In genomic region chr2:75781078-75781477, GRCm38 (mm10) we compare ENCODE assay signal across 8 mouse cellular contexts. TPM values are rescaled to one million over a fixed set of nuclear protein-coding genes. Genes with fewer than 3 reads are reported as not detected.
DNase-seq lines count a peak whose midpoint lies in the region; ATAC-seq and TF ChIP-seq lines count a peak whose summit lies in the region.

No protein-coding gene starts in this region.

- no peaks in the 10 kb centered on the region for H3K27me3 ChIP-seq in ES-Bruce4 (ENCODE audit: control insufficient read depth, insufficient read depth, low read length, poor library complexity, severe bottlenecking)
- H3K27me3 ChIP-seq in heart, postnatal 0 days (ENCODE audit: control insufficient read depth, insufficient read depth, low read length), result no peaks in the 10 kb centered on the region
- no peaks in the 10 kb centered on the region for H3K27me3 ChIP-seq in limb, embryonic 11.5 days (ENCODE audit: control insufficient read depth, insufficient read depth, low read length)
- no peaks in the 10 kb centered on the region for H3K27me3 ChIP-seq in midbrain, embryonic 16.5 days (ENCODE audit: control insufficient read depth, insufficient read depth, low read depth, low read length)

- TF ChIP-seq CTCF in gastrocnemius, adult 2 months (IDR thresholded peaks at IDR 0.05), result peak; percentile 85
- TF ChIP-seq CTCF in ES-Bruce4 (IDR thresholded peaks at IDR 0.05; ENCODE audit: low read depth, low read length), result peak; percentile 3
- peak; percentile 77 for TF ChIP-seq CTCF in heart, postnatal 0 days (IDR thresholded peaks at IDR 0.05; ENCODE audit: low read depth)

- peak; percentile 52; the same call in 1 of the 2 replicates for ATAC-seq in heart, postnatal 0 days (ENCODE audit: insufficient read depth, low read depth)
- ATAC-seq in limb, embryonic 11.5 days (ENCODE audit: insufficient number of reproducible peaks, low FRiP score, low TSS enrichment, low read depth), result peak; percentile 74; the same call in 1 of the 2 replicates
- ATAC-seq in midbrain, embryonic 16.5 days, result peak; percentile 79; the same call in 1 of the 2 replicates

- 4% methylated on average over 3 of the region's 3 CpGs for WGBS in heart, postnatal 0 days
- WGBS in limb, embryonic 11.5 days, result under 1% methylated on average over 3 of the region's 3 CpGs
- WGBS in midbrain, embryonic 16.5 days, result 1% methylated on average over 3 of the region's 3 CpGs

- no peaks in the 10 kb centered on the region for H3K9me3 ChIP-seq in ES-Bruce4 (replicated peaks; ENCODE audit: control insufficient read depth, insufficient read depth, low read length, poor library complexity, severe bottlenecking)
- no peaks in the 10 kb centered on the region for H3K9me3 ChIP-seq in heart, postnatal 0 days (replicated peaks; ENCODE audit: control insufficient read depth, low read length)
- H3K9me3 ChIP-seq in limb, embryonic 11.5 days (ENCODE audit: control insufficient read depth, low read length), result no peaks in the 10 kb centered on the region
- H3K9me3 ChIP-seq in midbrain, embryonic 16.5 days (replicated peaks; ENCODE audit: control insufficient read depth, low read length, poor library complexity, severe bottlenecking), result no peaks in the 10 kb centered on the region

- H3K4me1 ChIP-seq in ES-Bruce4 (ENCODE audit: control insufficient read depth, insufficient read depth, low read length), result peaks cover 2% of the 10 kb centered on the region
- H3K4me1 ChIP-seq in heart, postnatal 0 days (ENCODE audit: control insufficient read depth, insufficient read depth), result peaks cover 14% of the 10 kb centered on the region; the same call in 1 of the 2 replicates
- peaks cover 11% of the 10 kb centered on the region; the same call in 1 of the 2 replicates for H3K4me1 ChIP-seq in limb, embryonic 11.5 days (ENCODE audit: control insufficient read depth, insufficient read depth, low read length)
- H3K4me1 ChIP-seq in midbrain, embryonic 16.5 days (ENCODE audit: control insufficient read depth, insufficient read depth, low read length), result no peaks in the 10 kb centered on the region

- peak overlapping the region; percentile 45 for H3K4me3 ChIP-seq in gastrocnemius, adult 2 months
- H3K4me3 ChIP-seq in ES-Bruce4 (ENCODE audit: low read depth, low read length), result no peak overlapping the region
- H3K4me3 ChIP-seq in heart, postnatal 0 days (ENCODE audit: low read depth, low read length), result no peak overlapping the region
- H3K4me3 ChIP-seq in limb, embryonic 11.5 days (ENCODE audit: low read depth, low read length), result no peak overlapping the region
- no peak overlapping the region for H3K4me3 ChIP-seq in midbrain, embryonic 16.5 days (ENCODE audit: low read depth, low read length)

- H3K27ac ChIP-seq in gastrocnemius, adult 2 months, result no peak overlapping the region
- H3K27ac ChIP-seq in ES-Bruce4 (ENCODE audit: insufficient read depth, low read length), result no peak overlapping the region
- H3K27ac ChIP-seq in heart, postnatal 0 days (ENCODE audit: low read depth), result no peak overlapping the region
- H3K27ac ChIP-seq in limb, embryonic 11.5 days (replicated peaks; ENCODE audit: low read depth, low read length), result no peak overlapping the region
- no peak overlapping the region for H3K27ac ChIP-seq in midbrain, embryonic 16.5 days (ENCODE audit: low read length)

- peak overlapping the region; percentile 29; the same call in 1 of the 2 replicates for H3K4me2 ChIP-seq in heart, postnatal 0 days (ENCODE audit: low read depth, low read length)
- H3K4me2 ChIP-seq in limb, embryonic 11.5 days (ENCODE audit: low read depth, severe bottlenecking), result no peak overlapping the region
- H3K4me2 ChIP-seq in midbrain, embryonic 16.5 days (ENCODE audit: low read length), result 0 out of 2 replicates have a peak overlapping the region, but pooled peaks have one; percentile 2

- H3K9ac ChIP-seq in ES-Bruce4 (ENCODE audit: low read depth, poor library complexity, severe bottlenecking), result peak overlapping the region; percentile 46; the same call in 1 of the 2 replicates
- no peak overlapping the region for H3K9ac ChIP-seq in heart, postnatal 0 days (replicated peaks; ENCODE audit: low read depth, low read length)
- no peak overlapping the region for H3K9ac ChIP-seq in limb, embryonic 11.5 days (ENCODE audit: low read length)
- 0 out of 2 replicates have a peak overlapping the region, but pooled peaks have one; percentile 7 for H3K9ac ChIP-seq in midbrain, embryonic 16.5 days (ENCODE audit: low read depth, low read length)

- TF ChIP-seq POLR2A in ES-Bruce4 (IDR thresholded peaks at IDR 0.05; ENCODE audit: insufficient read depth, low read length), result no peak

- no peak for TF ChIP-seq EP300 in ES-Bruce4 (IDR thresholded peaks at IDR 0.05; ENCODE audit: insufficient read depth, low read depth, low read length)
- TF ChIP-seq EP300 in heart, postnatal 0 days (IDR thresholded peaks at IDR 0.05; ENCODE audit: low read depth), result no peak

- DNase-seq in gastrocnemius, adult 2 months, result no peak
- no peak for DNase-seq in gastrocnemius, postnatal 36 days
- DNase-seq in cerebellum, adult 8-10 months, result peak; percentile 36
- peak; percentile 83 for DNase-seq in heart, postnatal 0 days (ENCODE audit: low spot score)
- peak; percentile 50 for DNase-seq in limb, embryonic 11.5 days (ENCODE audit: low spot score)
- DNase-seq in ovary, postnatal 36 days (ENCODE audit: low spot score), result no peak

- peaks cover 10% of the 10 kb centered on the region for H3K36me3 ChIP-seq in ES-Bruce4 (ENCODE audit: control insufficient read depth, insufficient read depth, low read length, poor library complexity, severe bottlenecking)
- H3K36me3 ChIP-seq in heart, postnatal 0 days (replicated peaks; ENCODE audit: control insufficient read depth, insufficient read depth, low read length), result no peaks in the 10 kb centered on the region
- H3K36me3 ChIP-seq in limb, embryonic 11.5 days (ENCODE audit: control insufficient read depth, insufficient read depth, low read length), result no peaks in the 10 kb centered on the region
- H3K36me3 ChIP-seq in midbrain, embryonic 16.5 days (ENCODE audit: control insufficient read depth, insufficient read depth, low read length), result no peaks in the 10 kb centered on the region

- intact Hi-C loops in gastrocnemius, adult 2 months (cut with DNase I), result loop anchor here (1.0 kb wide), 1 partner anchor 176 kb away; no protein-coding TSS in a partner anchor
- intact Hi-C loops in gastrocnemius, postnatal 36 days (cut with DNase I), result loop anchor here (1.0 kb wide), 1 partner anchor 176 kb away; no protein-coding TSS in a partner anchor

RNA-seq across cellular contexts. Expression of gene Agps, which starts 50.9 kb away (rescaled TPM):
- total RNA-seq in gastrocnemius, adult 2 months (2021), result 10 to 100 TPM; 17.7 to 25.4 TPM
- total RNA-seq in gastrocnemius, postnatal 36 days (2021), result 10 to 100 TPM; 21.6 to 24.0 TPM
- polyA plus RNA-seq in ES-Bruce4 (2011; ENCODE audit: insufficient read depth, insufficient read length, low read depth, missing spikeins), result 99.7 and 130 TPM in 2 replicates
- total RNA-seq in heart, postnatal 0 days (2014; rRNA removed; ENCODE audit: low replicate concordance), result 19.9 and 23.6 TPM in 2 replicates
- 11.8 and 12.4 TPM in 2 replicates for polyA plus RNA-seq in heart, postnatal 0 days (2015; fragmentation: Nextera tagmentation; extraction: Ambion mirVana)
- 39.1 and 49.3 TPM in 2 replicates for polyA plus RNA-seq in limb, embryonic 11.5 days (2014; fragmentation: Nextera tagmentation; extraction: Ambion mirVana)
- 26.5 and 26.7 TPM in 2 replicates for polyA plus RNA-seq in midbrain, embryonic 16.5 days (2015; fragmentation: Nextera tagmentation; extraction: Ambion mirVana)

Comparison
In these comparisons a context has a peak if more than half of its experiments do, and no peak if none do; other contexts are left out.
1. DNase-seq: peak in cerebellum, adult 8-10 months (single experiment), heart, postnatal 0 days (single experiment) and limb, embryonic 11.5 days (single experiment); none in gastrocnemius, adult 2 months (single experiment), gastrocnemius, postnatal 36 days (0 of 2) and ovary, postnatal 36 days (single experiment).
2. CTCF ChIP-seq: peak in every context shown above with its lines; median percentile 85 in gastrocnemius, adult 2 months; 77 in heart, postnatal 0 days; 3 in ES-Bruce4.
3. H3K9ac ChIP-seq: peak in ES-Bruce4 (single experiment) and midbrain, embryonic 16.5 days (single experiment); none in heart, postnatal 0 days (single experiment) and limb, embryonic 11.5 days (single experiment).
4. Peak in every context shown above with its lines, with median percentiles within 50 percentile points of each other: ATAC-seq.